Mouse (Mus musculus): ENCODE data around the gene Klf2.

Gene Klf2

DNA sequence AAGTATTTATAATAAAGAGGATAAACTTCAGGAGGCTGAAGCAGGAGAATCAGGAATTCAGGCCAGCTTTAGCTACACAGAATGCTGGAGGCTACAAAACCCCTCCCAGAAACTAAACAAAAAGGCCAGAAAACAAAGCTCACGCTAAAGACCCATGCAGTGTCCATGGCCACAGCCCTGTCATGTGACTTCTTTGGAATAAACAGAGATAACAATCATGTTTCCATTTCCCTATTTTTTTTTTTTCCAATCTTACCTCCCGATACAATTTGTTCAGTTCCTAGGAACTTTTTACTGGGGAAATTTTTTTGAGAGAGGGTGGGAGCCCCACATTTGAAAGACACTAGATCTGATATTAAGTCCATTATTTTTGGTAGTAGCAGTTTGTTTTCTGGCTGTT is 17.4 kb downstream of the Klf2 start:
- DNase-seq = no peak

DNA sequence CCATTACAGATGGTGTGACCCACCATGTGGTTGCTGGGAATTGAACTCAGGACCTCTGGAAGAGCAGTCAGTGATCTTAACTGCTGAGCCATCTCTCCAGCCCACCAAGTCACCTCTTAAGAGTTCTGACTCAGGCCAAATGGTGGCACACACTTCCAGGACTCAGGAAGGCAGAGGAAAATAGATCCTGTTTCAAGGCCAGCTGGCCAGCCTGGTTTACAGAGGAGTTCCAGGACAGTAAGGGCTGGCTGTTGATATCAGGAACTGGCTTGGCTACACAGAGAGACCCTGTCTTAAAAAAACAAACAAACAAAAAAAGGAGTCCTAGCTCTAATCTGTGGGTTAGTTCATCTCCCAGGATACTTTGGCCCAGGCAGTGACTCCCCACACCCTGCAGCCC is 18.2 kb downstream of the Klf2 start:
- no peak for DNase-seq

- no peak for DNase-seq
Measured at GRCm38 (mm10) chr8:72342556-72343300, 23.9 kb downstream of the Klf2 start.

GRCm38 (mm10) chr8:72343725-72344124 is 24.9 kb downstream of the Klf2 start:
- peak in 1 of 2 experiments; percentile 41 for DNase-seq

GRCm38 (mm10) chr8:72347553-72347952 is 28.7 kb downstream of the Klf2 start:
- no peak for DNase-seq

DNA sequence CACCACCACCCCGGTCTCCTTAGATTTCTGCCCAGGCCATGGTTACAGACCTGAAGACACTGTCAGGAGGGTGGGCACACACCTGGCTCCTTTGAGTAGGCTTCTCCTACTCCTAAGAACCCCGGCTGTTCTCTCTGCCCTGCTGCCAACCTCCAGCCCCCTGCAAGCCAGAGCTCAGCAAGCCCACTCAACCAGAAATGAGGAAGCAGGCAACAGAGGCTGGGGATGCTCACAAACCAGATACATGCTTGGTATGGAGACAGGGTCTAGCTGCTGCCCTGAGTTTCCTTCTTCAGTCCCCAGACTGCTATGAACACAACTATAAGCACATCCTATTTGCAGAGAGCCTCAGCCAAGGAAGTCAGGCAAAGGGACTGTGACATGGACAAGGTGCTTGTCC is 29.3 kb downstream of the Klf2 start:
- DNase-seq = no peak

DNA sequence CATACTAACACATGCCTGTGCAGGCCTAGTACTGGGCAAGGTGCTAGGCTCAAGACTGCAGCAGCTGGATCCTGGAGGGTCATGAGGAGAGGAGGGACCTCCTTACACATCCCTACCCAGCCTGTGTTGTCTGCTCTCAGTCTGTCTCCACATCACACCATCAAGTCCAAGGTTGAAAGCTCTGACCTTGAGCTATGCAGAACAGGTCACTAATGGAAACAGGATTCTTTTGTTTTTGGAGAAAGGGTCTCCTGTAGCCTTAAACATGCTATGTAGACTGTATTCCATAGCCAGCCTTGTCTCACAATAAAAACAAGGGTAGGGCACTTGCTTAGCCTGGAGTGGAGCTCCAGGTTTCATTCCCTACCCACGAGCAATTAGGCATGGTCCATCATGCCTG is 30.1 kb downstream of the Klf2 start:
- no peak for DNase-seq

- DNase-seq = no peak
Measured at GRCm38 (mm10) chr8:72349838-72350237, 31.0 kb downstream of the Klf2 start.

- peak; percentile 66 to 81 for DNase-seq
Measured at GRCm38 (mm10) chr8:72350727-72351126, 31.9 kb downstream of the Klf2 start.

DNA sequence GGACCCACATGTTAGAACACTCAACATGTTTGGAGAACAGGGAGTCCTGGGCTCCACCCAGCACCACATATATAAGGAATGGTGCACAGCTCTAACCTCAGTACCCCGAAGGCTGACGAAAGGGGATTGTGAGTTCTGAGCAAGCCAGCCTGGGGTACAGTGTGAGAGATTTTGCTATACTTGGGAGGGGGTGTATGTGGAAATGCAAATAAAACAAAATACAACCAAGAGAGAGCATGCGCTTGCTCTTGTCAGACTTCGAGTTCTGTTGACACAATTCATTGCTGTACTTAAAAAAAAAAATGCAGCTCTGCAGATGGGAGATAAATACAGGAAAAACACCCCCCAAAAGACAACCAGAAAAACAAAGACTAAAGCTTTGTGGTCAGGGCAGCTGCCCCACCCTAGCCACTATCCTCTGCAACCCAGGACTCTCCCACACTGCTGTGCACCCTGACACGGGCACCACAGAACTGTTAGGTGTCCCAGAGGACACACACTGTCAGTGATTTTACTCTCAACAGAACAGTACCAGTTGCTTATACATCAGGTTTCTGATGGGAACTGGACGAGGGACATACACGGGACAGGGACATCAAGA is 32.7 kb downstream of the Klf2 start:
- no peak for DNase-seq

GRCm38 (mm10) chr8:72352951-72353699 is 34.3 kb downstream of the Klf2 start:
- no peak for DNase-seq

DNA sequence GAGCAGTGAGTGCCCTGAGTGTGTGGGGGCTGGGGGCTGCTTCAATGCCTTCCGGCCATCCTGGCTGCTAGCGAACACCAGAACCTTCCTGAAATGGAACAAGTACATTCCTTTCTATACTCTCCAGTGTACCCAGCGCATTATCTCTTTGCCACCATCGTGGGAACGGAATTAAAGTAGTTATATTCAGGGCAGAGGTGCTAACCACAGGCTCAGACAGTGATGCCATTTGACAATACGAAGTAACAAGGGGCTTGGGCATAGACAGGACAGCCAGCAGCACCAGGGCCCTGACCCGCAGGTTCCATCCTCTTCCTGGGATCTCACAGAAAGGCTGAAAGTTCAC is 34.8 kb downstream of the Klf2 start:
- DNase-seq = no peak

- peak; percentile 73 to 80 for DNase-seq
Measured at GRCm38 (mm10) chr8:72354272-72354671, 35.4 kb downstream of the Klf2 start.

GRCm38 (mm10) chr8:72356593-72356992 is 37.8 kb downstream of the Klf2 start:
- no peak for DNase-seq

DNA sequence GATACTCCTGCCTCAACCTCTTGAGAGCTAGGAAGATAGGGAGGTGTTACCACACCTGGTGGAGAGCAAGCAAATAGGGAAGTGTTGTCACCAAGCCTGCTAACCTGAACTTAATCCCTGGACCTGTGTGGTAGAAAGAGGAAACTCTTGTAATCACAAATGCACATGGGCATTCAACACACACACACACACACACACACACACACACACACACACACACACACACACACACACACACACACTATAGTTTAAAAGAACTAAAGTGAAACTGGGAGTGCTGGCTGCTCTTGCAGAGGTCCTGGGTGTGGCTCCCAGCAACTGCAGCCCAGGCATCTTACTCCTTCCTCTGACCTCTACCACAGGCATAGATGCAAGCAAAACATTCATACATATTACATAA is 41.3 kb downstream of the Klf2 start:
- DNase-seq = no peak

- DNase-seq = no peak
Measured at GRCm38 (mm10) chr8:72362754-72363153, 43.9 kb downstream of the Klf2 start.

DNA sequence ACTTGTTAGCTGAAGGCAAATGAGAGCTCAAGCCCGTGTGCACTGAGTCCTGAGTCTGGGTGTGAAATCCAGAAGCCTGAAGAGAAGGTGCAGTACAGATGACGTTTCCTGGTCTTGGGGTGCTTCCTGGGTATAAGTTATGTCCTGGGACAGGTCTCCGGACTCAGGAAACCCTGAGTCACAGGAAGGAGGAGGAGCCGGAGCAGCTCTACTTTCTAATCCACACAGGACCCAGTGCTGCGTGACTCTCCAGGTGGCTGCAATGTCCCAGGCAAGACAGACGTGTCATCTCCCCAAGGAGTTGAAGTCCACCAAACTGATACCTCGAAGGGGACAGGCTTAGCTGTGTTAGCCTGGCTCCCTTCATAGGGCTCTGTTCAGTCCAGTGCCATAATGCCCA is 44.6 kb downstream of the Klf2 start:
- DNase-seq = no peak

- DNase-seq = peak in 1 of 2 experiments; percentile 58
Measured at GRCm38 (mm10) chr8:72365016-72365415, 46.2 kb downstream of the Klf2 start.

- peak; percentile 80 to 88 for DNase-seq
Measured at GRCm38 (mm10) chr8:72365826-72366225, 47.0 kb downstream of the Klf2 start.

DNA sequence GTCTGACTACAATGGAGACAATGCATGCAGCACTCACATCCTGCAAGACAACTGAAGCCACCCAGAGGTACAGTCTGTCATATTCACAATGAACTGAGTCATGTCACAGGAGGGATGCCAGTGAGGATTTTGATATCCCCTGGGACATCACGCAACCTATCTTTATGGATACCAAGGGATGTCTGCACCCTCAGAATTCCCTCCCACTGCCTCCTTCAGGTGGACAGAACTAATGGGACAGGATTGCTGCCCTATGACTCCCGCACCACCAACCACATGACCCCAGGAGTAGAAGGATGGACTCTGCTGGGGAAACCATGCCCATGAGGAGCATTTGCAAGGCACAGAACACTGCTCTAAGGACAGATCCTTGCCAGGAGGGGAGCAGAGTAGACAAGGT is 47.6 kb downstream of the Klf2 start:
- no peak for DNase-seq

Data from spleen, adult 18-20 months (tissue).